Mouse (Mus musculus) ES-E14 (cell line): ENCODE results near the gene Bax. TPM values are rescaled to one million over a fixed set of nuclear protein-coding genes. Genes with fewer than 3 reads are reported as not detected.
A peak's percentile ranks its signal among the peaks of the same experiment; 100 is the strongest.

Experiments
- DNase-seq: peaks from one replicate; pipeline ENCODE4 v3.0.0-alpha.2; 2013; ENCODE audit warnings: low read depth, low spot score
- H3K27ac ChIP-seq: 2 replicates; pipeline ENCODE4 v1.5.1; 2012; ENCODE audit warnings: low read depth, mild to moderate bottlenecking, low read length, moderate library complexity, mixed read lengths; ENCODE audit not compliant: poor library complexity, insufficient read depth, severe bottlenecking
- H3K36me3 ChIP-seq: 2 replicates; pipeline ENCODE4 v1.6.1; 2012; ENCODE audit warnings: mild to moderate bottlenecking, low read length, moderate library complexity, mixed read lengths; ENCODE audit not compliant: control insufficient read depth, poor library complexity, insufficient read depth, severe bottlenecking
- H3K4me1 ChIP-seq, 2 experiments: fragments of 150-350 bp in 1 of 2; sonication (generic) in 1 of 2; 2 replicates each; pipeline ENCODE4 v1.6.1; 2012; ENCODE audit warnings: low read length in 2 of 2, mild to moderate bottlenecking in 1 of 2, mixed read lengths in 1 of 2; ENCODE audit not compliant: control insufficient read depth in 2 of 2, insufficient read depth in 2 of 2, poor library complexity in 1 of 2
- H3K4me3 ChIP-seq, 2 experiments: fragments of 150-350 bp in 1 of 2; sonication (generic) in 1 of 2; 2 replicates each; pipeline ENCODE4 v1.5.1; 2012; ENCODE audit warnings: low read length in 2 of 2, low read depth in 1 of 2, mild to moderate bottlenecking in 1 of 2, mixed read lengths in 1 of 2; ENCODE audit not compliant: insufficient read depth in 1 of 2, poor library complexity in 1 of 2, severe bottlenecking in 1 of 2
- H3K9ac ChIP-seq: 2 replicates; pipeline ENCODE4 v1.6.1; 2012; ENCODE audit warnings: low read depth, mild to moderate bottlenecking, low read length, mixed read lengths; ENCODE audit not compliant: poor library complexity, insufficient read depth, severe bottlenecking
- H3K9me3 ChIP-seq: fragments of 150-350 bp; sonication (generic); 2 replicates; pipeline ENCODE4 v1.6.1; 2012; ENCODE audit warnings: low read depth, mild to moderate bottlenecking, low read length; ENCODE audit not compliant: control insufficient read depth, insufficient read depth
- CHD2 ChIP-seq: IDR thresholded peaks from 2 replicates; pipeline ENCODE4 v1.6.1; 2014; ENCODE audit warnings: mild to moderate bottlenecking, low read depth, low read length, inconsistent platforms
- HCFC1 ChIP-seq: IDR thresholded peaks from 2 replicates; pipeline ENCODE4 v1.6.1; 2012; ENCODE audit warnings: low read length, inconsistent platforms, borderline replicate concordance; ENCODE audit not compliant: insufficient read depth
- MAFK ChIP-seq: IDR thresholded peaks from 2 replicates; pipeline ENCODE4 v1.6.1; 2014; ENCODE audit warnings: mild to moderate bottlenecking, low read depth, low read length, inconsistent platforms; ENCODE audit not compliant: insufficient read depth
- ZC3H11A ChIP-seq: IDR thresholded peaks from 2 replicates; pipeline ENCODE4 v1.6.1; 2012; ENCODE audit warnings: low read depth, mild to moderate bottlenecking, inconsistent platforms, low read length, borderline replicate concordance
- ZNF384 ChIP-seq: IDR thresholded peaks from 2 replicates; pipeline ENCODE4 v1.6.1; 2012; ENCODE audit warnings: low read depth, low read length, inconsistent platforms
- in situ Hi-C, 2 experiments: fragments of 600-800 bp; cut with MboI; formaldehyde crosslinking; loops; one replicate each; pipeline ENCODE4 v1.15.1; 2025; ENCODE audit warnings: low sequenced_read_pairs in 2 of 2, inconsistent platforms in 1 of 2; ENCODE audit not compliant: unreplicated experiment in 2 of 2
- total RNA-seq: library from RNA; depleted of rRNA; stranded (reverse); fragments of 300-350 nt; gene quantifications from 2 replicates; pipeline ENCODE4 v1.2.3, GENCODE M21; 2012

Gene Bax
- total RNA-seq, 1 experiment = 388 TPM

DNA sequence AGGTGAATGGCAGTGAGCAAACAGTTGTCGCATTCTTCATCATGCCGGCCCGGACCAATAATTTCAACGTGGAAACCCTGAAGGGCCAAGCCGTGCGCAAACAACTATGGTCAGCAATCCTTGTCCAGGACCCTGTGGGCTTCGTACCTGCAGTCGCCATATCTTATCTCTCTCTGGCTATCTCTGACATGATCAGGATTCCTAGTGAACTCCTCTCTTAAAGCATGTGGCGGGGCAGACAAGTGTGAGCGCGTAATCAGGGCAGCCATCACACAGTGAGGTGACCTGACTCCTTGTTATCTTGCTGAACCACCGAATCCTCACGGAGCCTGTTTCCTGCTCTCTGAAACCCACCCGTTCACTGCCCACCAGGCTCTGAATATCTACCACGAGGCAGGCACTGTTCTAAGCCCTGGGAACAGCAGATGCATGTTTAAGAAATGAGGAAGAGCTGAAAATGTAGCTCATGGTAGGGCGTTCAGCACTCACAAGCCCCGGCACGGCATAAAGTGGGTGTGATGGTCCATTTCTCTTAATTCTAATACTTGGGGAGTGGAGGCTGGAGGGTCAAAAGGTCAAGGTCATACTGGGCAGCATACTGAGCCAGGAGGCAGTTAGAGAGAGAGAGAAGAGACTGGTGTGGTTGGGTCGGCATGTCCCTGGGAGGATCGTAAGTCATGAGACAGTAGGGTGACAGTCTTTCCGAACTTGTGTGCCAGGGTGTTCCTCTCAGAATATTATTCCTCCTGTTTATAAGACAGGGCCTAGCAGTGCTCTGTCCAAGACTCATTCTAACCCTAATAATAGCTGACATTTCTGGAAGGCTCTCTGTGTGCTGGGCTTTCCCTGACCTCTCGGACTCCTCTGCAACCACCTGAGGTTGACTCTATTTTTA is 22.9 kb downstream of the Bax start:
- DNase-seq = no peak
- H3K36me3 ChIP-seq = peaks cover 6% of the 10 kb centered on the region; the same call in 1 of the 2 replicates
- TF ChIP-seq HCFC1 (no peak), ZC3H11A (no peak), ZNF384 (no peak), MAFK (no peak), CHD2 (no peak)
- H3K4me3 ChIP-seq = no peak overlapping the region
- no peak overlapping the region for H3K27ac ChIP-seq
- in situ Hi-C loops = no loop called here
- H3K4me1 ChIP-seq = peaks cover 5 to 15% of the 10 kb centered on the region in 2 experiments; a peak in 3 of 4 replicates
- peak overlapping the region; percentile 4; the same call in 1 of the 2 replicates for H3K9ac ChIP-seq
- H3K9me3 ChIP-seq = no peaks in the 10 kb centered on the region

DNA sequence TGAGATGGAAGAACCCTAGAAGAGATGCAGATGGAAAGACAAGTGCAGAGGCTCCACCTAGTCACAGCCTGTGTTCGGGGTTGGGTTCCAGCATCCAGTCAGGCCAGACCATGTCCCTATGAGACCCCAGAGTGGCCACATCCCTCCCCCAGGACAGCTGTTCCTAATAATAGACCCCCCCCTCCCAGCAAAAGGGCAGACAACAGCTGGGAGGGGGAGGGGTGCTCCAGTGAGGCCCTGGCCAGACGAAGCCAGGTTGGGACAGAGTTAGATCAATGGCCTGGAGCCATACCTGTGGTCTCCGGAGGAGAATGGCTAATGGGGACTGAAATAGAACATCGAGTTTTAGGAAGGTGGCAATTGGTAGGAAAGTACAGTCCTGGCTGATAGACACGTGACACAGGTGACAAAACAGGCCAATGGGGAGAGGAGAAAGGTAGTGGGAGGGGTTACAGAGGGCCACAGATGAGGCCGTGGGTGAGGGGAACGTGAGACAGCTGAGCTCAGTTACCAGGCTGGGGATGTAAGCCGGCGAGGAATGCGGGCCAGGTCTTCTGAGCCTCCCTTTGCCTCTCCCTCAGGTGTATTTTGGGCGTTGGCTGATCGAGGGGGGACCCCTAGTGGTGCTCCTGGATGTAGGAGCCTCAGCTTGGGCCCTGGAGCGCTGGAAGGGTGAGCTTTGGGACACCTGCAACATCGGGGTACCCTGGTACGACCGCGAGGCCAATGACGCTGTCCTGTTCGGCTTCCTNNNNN is 29.0 kb downstream of the Bax start, which contains the start of gene Ruvbl2:
TSS of gene Ruvbl2 (minus strand) at position 576 of the 756 bp plus-strand sequence.
- Histone ChIP-seq H3K9ac (peak within 1 kb of the TSS; percentile 61), H3K4me1 (peaks cover 7 to 13% of the 10 kb centered on the region in 2 experiments), H3K4me3 (peak within 1 kb of the TSS; percentile 34 to 36; a peak in 3 of 4 replicates), H3K36me3 (peaks cover 2% of the 10 kb centered on the region; the same call in 1 of the 2 replicates), H3K27ac (no peak within 1 kb of the TSS), H3K9me3 (no peaks in the 10 kb centered on the region)
- no peak for DNase-seq
- TF ChIP-seq ZC3H11A (no peak), HCFC1 (no peak), CHD2 (no peak), ZNF384 (no peak), MAFK (no peak)
- in situ Hi-C loops = no loop called here

DNA sequence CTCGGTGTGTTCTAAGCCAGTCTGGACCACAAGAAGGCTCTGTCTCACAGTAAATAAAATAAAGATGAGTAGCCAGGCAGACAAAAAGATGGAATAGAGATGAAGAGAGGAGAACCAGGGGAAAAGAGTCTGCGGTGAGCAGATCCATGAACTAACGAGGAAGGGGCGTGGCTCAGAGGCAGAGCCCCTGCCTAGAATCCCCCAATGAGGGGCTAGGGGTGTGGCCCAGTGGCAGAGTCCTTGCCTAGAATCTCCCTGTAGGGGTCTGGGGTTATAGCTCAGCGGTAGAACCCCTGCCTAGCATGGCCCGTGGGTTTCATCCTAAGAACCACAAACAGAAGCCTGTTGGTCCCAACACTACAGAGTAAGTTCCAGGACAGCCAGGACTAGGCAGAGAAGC is 29.7 kb downstream of the Bax start:
- no peak for DNase-seq
- peaks cover 7% of the 10 kb centered on the region; the same call in 1 of the 2 replicates for H3K36me3 ChIP-seq
- H3K9me3 ChIP-seq = no peaks in the 10 kb centered on the region
- peaks cover 7 to 13% of the 10 kb centered on the region in 2 experiments for H3K4me1 ChIP-seq
- in situ Hi-C loops = no loop called here
- no peak for TF ChIP-seq CHD2
- no peak for TF ChIP-seq ZNF384
- no peak for TF ChIP-seq ZC3H11A
- H3K27ac ChIP-seq = no peak overlapping the region
- H3K9ac ChIP-seq = no peak overlapping the region
- H3K4me3 ChIP-seq = no peak overlapping the region

DNA sequence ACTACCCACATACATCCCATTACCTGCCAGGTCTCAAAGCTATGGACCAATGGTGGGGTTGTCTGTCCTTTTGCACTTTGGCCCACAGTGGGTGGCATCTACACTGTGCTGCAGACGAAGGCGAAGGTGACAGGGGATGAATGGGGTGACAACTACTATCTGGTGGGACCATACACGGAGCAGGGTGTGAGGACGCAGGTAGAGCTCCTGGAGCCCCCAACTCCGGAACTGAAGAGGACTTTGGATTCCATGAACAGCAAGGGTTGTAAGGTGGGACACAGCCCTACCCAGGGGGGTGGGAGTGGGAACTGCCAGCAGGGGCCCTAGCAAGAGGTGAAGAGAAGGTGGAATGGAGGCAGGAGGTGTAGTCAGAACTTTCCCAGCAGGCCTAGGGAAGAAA is 30.3 kb downstream of the Bax start:
- in situ Hi-C loops = no loop called here
- Histone ChIP-seq H3K9ac (no peak overlapping the region), H3K36me3 (peaks cover 12% of the 10 kb centered on the region), H3K9me3 (no peaks in the 10 kb centered on the region), H3K27ac (no peak overlapping the region), H3K4me3 (no peak overlapping the region), H3K4me1 (peaks cover 7 to 13% of the 10 kb centered on the region in 2 experiments)
- no peak for DNase-seq
- TF ChIP-seq ZC3H11A = no peak
- no peak for TF ChIP-seq HCFC1
- TF ChIP-seq CHD2 = no peak
- no peak for TF ChIP-seq ZNF384
- no peak for TF ChIP-seq MAFK
